Mouse (Mus musculus) C2C12 (cell line): ENCODE data around the gene Gdpd1.

ENCODE experiments used
- CTCF ChIP-seq: IDR thresholded peaks from one replicate; pipeline ENCODE4 v1.5.1; 2011; ENCODE audit not compliant: control insufficient read depth, insufficient read depth, insufficient read length
- USF1 ChIP-seq: IDR thresholded peaks from one replicate; pipeline ENCODE4 v1.6.1; 2011; ENCODE audit warnings: low read depth, mild to moderate bottlenecking, control low read depth, moderate library complexity

DNA sequence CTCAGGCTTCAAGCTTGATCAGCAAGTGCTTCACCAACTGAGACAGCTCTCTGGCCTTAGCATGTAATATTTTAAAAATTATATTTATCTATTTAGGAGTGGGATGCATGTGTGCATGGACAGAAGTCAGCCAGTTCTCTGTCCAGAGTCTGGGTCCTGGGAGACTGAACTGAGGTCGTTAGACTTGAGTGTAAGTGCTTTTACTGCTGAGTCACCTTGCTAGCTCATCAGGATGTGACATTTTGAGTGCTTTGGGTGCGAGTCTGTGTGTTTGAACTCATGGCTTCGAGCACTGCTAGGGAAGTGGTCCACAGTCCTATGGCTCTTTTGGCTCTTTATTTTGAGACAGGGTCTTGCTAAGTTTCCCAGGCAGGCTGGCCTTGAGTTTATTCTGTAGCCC, 30.8 kb downstream of the Gdpd1 start:
- TF ChIP-seq CTCF: no peak
- no peak for TF ChIP-seq USF1
